Mouse (Mus musculus) kidney, adult 2 months (tissue): ENCODE data around the gene Atf7ip.

Source experiments
- CTCF ChIP-seq: fragments of 200-500 bp; conservative IDR thresholded peaks from 2 replicates; pipeline ENCODE4 v1.5.1; 2011; ENCODE audit warnings: low read depth, mild to moderate bottlenecking, control low read depth, low read length, moderate library complexity, mixed read lengths; ENCODE audit not compliant: insufficient read depth, insufficient read length
- POLR2A ChIP-seq: fragments of 200-500 bp; IDR thresholded peaks from one replicate; pipeline ENCODE4 v1.6.1; 2011; ENCODE audit warnings: low read depth, low read length, control low read depth

- no peak for TF ChIP-seq CTCF
- TF ChIP-seq POLR2A: no peak
Observed at GRCm38 (mm10) chr6:136468974-136469792, 36.8 kb upstream of the Atf7ip start.
